In the genomic region with DNA sequence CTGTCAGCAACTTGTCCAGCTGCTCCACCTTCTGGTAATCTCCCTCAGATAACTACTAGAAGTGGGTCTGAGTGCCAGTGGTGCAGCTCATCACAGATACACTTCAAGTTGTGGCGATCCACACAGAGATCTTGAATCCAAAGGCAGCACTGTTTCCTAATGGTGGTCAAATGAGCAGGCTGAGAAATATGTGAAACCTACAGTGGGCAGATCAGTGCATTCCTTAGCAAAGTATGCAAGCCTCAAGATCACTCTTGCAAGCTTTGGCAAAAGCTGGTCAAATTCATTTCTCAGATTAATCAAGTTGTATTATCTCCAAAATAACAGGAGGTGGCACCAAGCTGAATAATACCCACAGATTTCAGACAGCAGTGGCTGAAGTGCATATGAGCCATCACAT, we compare ENCODE assay signal across 28 mouse cellular contexts.
"Had no signal": no experiment of that assay in that cellular context is flagged by ENCODE, and none has a peak within 500 bp of the region (broad histone marks: within the 10 kb centered on the region; RNA-seq: fewer than 3 reads in every experiment).

No protein-coding gene starts in this region.

- H3K9ac ChIP-seq: heart, embryonic 12.5 days; hindbrain, embryonic 12.5 days; hindbrain, embryonic 14.5 days; intestine, embryonic 15.5 days; limb, embryonic 12.5 days; liver, embryonic 13.5 days; liver, embryonic 15.5 days had no signal

- DNase-seq: gastrocnemius, adult 2 months; gastrocnemius, postnatal 10 days; gastrocnemius, postnatal 25 days; heart, adult 18-20 months; heart, postnatal 10 days; heart, postnatal 4 days; kidney, adult 18-20 months; kidney, adult 8-10 months; kidney, postnatal 10 days; kidney, postnatal 25 days; kidney, postnatal 4 days; liver; liver, embryonic 13.5 days had no signal

- H3K27me3 ChIP-seq: heart, embryonic 12.5 days; hindbrain, embryonic 12.5 days; intestine, embryonic 15.5 days; limb, embryonic 12.5 days; liver, embryonic 13.5 days; liver, embryonic 15.5 days had no signal

- H3K9me3 ChIP-seq: heart, embryonic 10.5 days; heart, embryonic 12.5 days; hindbrain, embryonic 10.5 days; hindbrain, embryonic 12.5 days; intestine, embryonic 15.5 days; limb, embryonic 10.5 days; limb, embryonic 12.5 days; liver, embryonic 13.5 days; liver, embryonic 15.5 days had no signal

- H3K36me3 ChIP-seq: heart, embryonic 10.5 days; heart, embryonic 12.5 days; hindbrain, embryonic 10.5 days; hindbrain, embryonic 12.5 days; intestine, embryonic 15.5 days; limb, embryonic 10.5 days; limb, embryonic 12.5 days; liver, embryonic 13.5 days; liver, embryonic 15.5 days had no signal

- ATAC-seq: hindbrain, embryonic 16.5 days; inflammation-experienced regulatory T-cells, adult 6 months; intestine, embryonic 15.5 days; intestine, postnatal 0 days had no signal

- H3K4me2 ChIP-seq: heart, embryonic 12.5 days; hindbrain, embryonic 12.5 days; hindbrain, embryonic 14.5 days; intestine, embryonic 15.5 days; limb, embryonic 12.5 days; liver, embryonic 11.5 days; liver, embryonic 13.5 days; liver, embryonic 15.5 days had no signal

- H3K27ac ChIP-seq: gastrocnemius, adult 2 months; heart, embryonic 10.5 days; hindbrain, embryonic 10.5 days; hindbrain, embryonic 12.5 days; hindbrain, embryonic 14.5 days; intestine, embryonic 15.5 days; layer of hippocampus, adult 2 months; left cerebral cortex, adult 2 months; limb, embryonic 10.5 days; limb, embryonic 12.5 days; liver, embryonic 13.5 days; liver, embryonic 15.5 days had no signal

- H3K4me3 ChIP-seq: gastrocnemius, adult 2 months; heart, embryonic 10.5 days; heart, embryonic 12.5 days; hindbrain, embryonic 10.5 days; hindbrain, embryonic 12.5 days; intestine, embryonic 15.5 days; layer of hippocampus, adult 2 months; left cerebral cortex, adult 2 months; limb, embryonic 10.5 days; limb, embryonic 12.5 days; liver, embryonic 13.5 days; liver, embryonic 15.5 days had no signal

- H3K4me1 ChIP-seq: heart, embryonic 10.5 days; heart, embryonic 12.5 days; hindbrain, embryonic 10.5 days; hindbrain, embryonic 12.5 days; intestine, embryonic 15.5 days; limb, embryonic 10.5 days; limb, embryonic 12.5 days; liver, embryonic 13.5 days; liver, embryonic 15.5 days had no signal
